ENCODE assay signal across 8 mouse cellular contexts in genomic region chr2:38485957-38486931, GRCm38 (mm10). TPM values are rescaled to one million over a fixed set of nuclear protein-coding genes. Genes with fewer than 3 reads are reported as not detected.
DNase-seq lines count a peak whose midpoint lies in the region; ATAC-seq and TF ChIP-seq lines count a peak whose summit lies in the region.

No protein-coding gene starts in this region.

- DNase-seq in urinary bladder, adult 18-20 months (ENCODE audit: low spot score in 2 of 2), result peak; percentile 61 to 84
- no peak for DNase-seq in urinary bladder, postnatal 10 days (ENCODE audit: low spot score)
- DNase-seq in cerebellum, postnatal 14 days, result peak; percentile 68 to 72
- DNase-seq in left cerebral cortex, adult 2 months (ENCODE audit: extremely low spot score in 1 of 2, low spot score in 2 of 2), result peak in 1 of 2 experiments; percentile 37
- DNase-seq in thymus, postnatal 4 days, result no peak
- DNase-seq in forebrain, postnatal 0 days, result no peak

- WGBS in heart, embryonic 13.5 days, result 55% methylated on average over 6 of the region's 6 CpGs
- 32% methylated on average over 6 of the region's 6 CpGs for WGBS in macrophage (ENCODE audit: missing documents)
- 62% methylated on average over 6 of the region's 6 CpGs for WGBS in forebrain, postnatal 0 days

- no peaks in the 10 kb centered on the region for H3K36me3 ChIP-seq in heart, embryonic 13.5 days
- no peaks in the 10 kb centered on the region for H3K36me3 ChIP-seq in macrophage (ENCODE audit: inconsistent target)
- no peaks in the 10 kb centered on the region for H3K36me3 ChIP-seq in forebrain, postnatal 0 days (ENCODE audit: insufficient read depth)

- no peak for TF ChIP-seq CTCF in left cerebral cortex, adult 2 months (IDR thresholded peaks at IDR 0.05)
- TF ChIP-seq CTCF in forebrain, postnatal 0 days (IDR thresholded peaks at IDR 0.05; ENCODE audit: low read depth), result no peak

- H3K4me2 ChIP-seq in heart, embryonic 13.5 days, result no peak overlapping the region
- no peak overlapping the region for H3K4me2 ChIP-seq in forebrain, postnatal 0 days (ENCODE audit: low read depth)

- peak; percentile 51; the same call in 1 of the 2 replicates for ATAC-seq in heart, embryonic 13.5 days (ENCODE audit: extremely low read depth, insufficient number of reproducible peaks, low FRiP score, low TSS enrichment)
- no peak for ATAC-seq in forebrain, postnatal 0 days

- H3K79me2 ChIP-seq in macrophage (ENCODE audit: inconsistent target), result no peaks in the 10 kb centered on the region

- H3K27me3 ChIP-seq in heart, embryonic 13.5 days (replicated peaks), result no peaks in the 10 kb centered on the region
- no peaks in the 10 kb centered on the region for H3K27me3 ChIP-seq in forebrain, postnatal 0 days (ENCODE audit: insufficient read depth, low read length)

- peaks cover 31% of the 10 kb centered on the region for H3K4me1 ChIP-seq in heart, embryonic 13.5 days
- no peaks in the 10 kb centered on the region for H3K4me1 ChIP-seq in forebrain, postnatal 0 days (ENCODE audit: insufficient read depth)

- H3K9ac ChIP-seq in heart, embryonic 13.5 days, result no peak overlapping the region
- H3K9ac ChIP-seq in forebrain, postnatal 0 days, result no peak overlapping the region

- no peak overlapping the region for H3K4me3 ChIP-seq in heart, embryonic 13.5 days
- H3K4me3 ChIP-seq in left cerebral cortex, adult 2 months, result no peak overlapping the region
- no peak overlapping the region for H3K4me3 ChIP-seq in macrophage (ENCODE audit: inconsistent target)
- H3K4me3 ChIP-seq in forebrain, postnatal 0 days (ENCODE audit: low read depth, low read length), result no peak overlapping the region

- H3K9me3 ChIP-seq in heart, embryonic 13.5 days, result peaks cover 4% of the 10 kb centered on the region; the same call in 1 of the 2 replicates
- H3K9me3 ChIP-seq in forebrain, postnatal 0 days (ENCODE audit: low read length), result no peaks in the 10 kb centered on the region

- H3K27ac ChIP-seq in heart, embryonic 13.5 days (replicated peaks), result peak overlapping the region; percentile 61
- H3K27ac ChIP-seq in left cerebral cortex, adult 2 months, result peak overlapping the region; percentile 40; the same call in 1 of the 2 replicates
- H3K27ac ChIP-seq in macrophage, result peak overlapping the region; percentile 99
- no peak overlapping the region for H3K27ac ChIP-seq in forebrain, postnatal 0 days (ENCODE audit: low read depth, low read length)

- intact Hi-C loops in left cerebral cortex, adult 2 months (cut with DNase I), result no loop called here

RNA-seq across cellular contexts. Expression of gene Nek6, which starts 25.2 kb away (rescaled TPM):
- polyA plus RNA-seq in heart, embryonic 13.5 days (2015; fragmentation: Nextera tagmentation; extraction: Ambion mirVana), result 67.8 and 74.5 TPM in 2 replicates
- total RNA-seq in left cerebral cortex, adult 2 months (2021), result 10 to 100 TPM; 28.2 to 29.4 TPM
- 10 to 100 TPM in 24 of 26 experiments, 1 to 10 TPM in 2; 7.6 to 91.2 (median 22.2) TPM for total RNA-seq in macrophage (2018; cell fraction: chromatin; rRNA removed)
- total RNA-seq in macrophage (2018; cell fraction: cytosol; rRNA removed), result 10 to 100 TPM; 21.6 to 55.9 (median 38.0) TPM
- 100 to 1,000 TPM in 1 of 26 experiments, 10 to 100 TPM in 24, 1 to 10 TPM in 1; 9.4 to 134 (median 28.9) TPM for total RNA-seq in macrophage (2018; cell fraction: nucleus; rRNA removed)
- polyA plus RNA-seq in macrophage (2018), result 25.6 to 82.5 TPM (median 33.5 TPM) in 3 replicates
- 19.7 and 21.0 TPM in 2 replicates for total RNA-seq in forebrain, postnatal 0 days (2014; rRNA removed)
- polyA plus RNA-seq in forebrain, postnatal 0 days (2015; fragmentation: Nextera tagmentation; extraction: Ambion mirVana), result 59.6 and 69.3 TPM in 2 replicates

Comparison
In these comparisons a context has a peak if more than half of its experiments do, and no peak if none do; other contexts are left out.
1. DNase-seq: peak in urinary bladder, adult 18-20 months (2 of 2) and cerebellum, postnatal 14 days (2 of 2); none in urinary bladder, postnatal 10 days (single experiment), thymus, postnatal 4 days (single experiment) and forebrain, postnatal 0 days (single experiment).